Mouse (Mus musculus) retina, postnatal 1 day (tissue): ENCODE results near the gene Calr.

Experiments
- DNase-seq: peaks from one replicate; pipeline ENCODE4 v3.0.0-alpha.2; 2012

Calr gene

DNA sequence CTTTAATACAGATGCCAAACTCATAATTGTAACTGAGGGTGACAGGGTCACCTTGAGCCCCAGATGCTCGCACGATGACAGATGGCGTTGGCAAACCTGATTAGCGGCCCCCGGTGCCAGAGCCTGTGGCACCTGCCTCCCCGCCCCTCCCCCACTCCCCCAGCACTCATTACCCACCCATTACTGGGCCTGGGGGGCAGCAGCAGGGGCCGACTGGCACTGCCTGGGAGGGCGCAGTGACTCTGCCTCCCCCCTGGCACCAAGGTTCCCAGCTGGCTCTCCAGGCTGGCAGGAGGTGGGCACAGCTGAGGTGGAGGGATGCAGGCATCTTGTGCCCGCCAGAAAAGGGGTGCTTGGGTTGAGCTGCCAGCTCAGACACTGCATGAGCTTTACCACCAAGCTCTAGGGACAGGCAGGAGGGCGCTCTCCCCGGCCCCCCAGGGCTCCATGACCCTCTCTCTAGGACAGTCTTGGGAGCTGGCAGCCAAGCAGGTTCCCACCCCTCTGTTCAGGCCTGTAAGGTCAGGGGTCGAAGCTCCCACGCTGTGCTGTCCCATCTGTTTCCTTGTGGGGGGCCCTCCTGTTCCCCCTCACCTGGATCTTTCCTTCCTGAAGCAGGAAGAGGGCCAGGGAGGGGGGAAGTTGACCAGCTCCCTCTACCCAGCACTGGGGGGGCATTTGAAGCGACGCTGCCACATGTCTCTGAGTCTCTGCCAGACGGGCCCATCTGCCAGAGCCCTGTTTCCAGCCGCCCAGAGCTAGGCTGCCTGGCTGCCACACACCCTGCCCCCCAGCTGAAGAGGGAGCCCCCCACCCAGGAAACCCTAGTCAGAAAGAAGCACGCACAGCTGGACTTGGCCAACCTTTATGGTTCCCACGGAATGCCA lies 31.9 kb downstream of the Calr start:
- DNase-seq: peak; percentile 83

GRCm38 (mm10) chr8:84814240-84814554 lies 32.5 kb downstream of the Calr start:
- no peak for DNase-seq

DNA sequence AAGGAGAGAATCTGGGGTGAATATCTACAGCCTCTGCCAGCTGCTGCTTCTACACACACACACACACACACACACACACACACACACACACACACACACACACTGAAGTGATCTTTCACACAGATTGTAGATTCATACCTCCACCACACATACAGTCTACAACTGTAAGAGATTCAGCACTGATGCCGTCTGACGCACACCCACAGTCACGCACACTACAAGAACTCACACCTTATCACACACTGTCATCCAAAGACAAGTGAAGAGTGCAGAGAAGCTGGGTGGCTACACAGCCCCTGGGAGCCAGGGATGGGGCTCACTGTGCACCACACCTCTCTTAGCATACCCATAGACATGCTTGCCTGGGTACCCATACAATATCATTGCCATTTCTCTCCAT lies 32.9 kb downstream of the Calr start:
- no peak for DNase-seq

GRCm38 (mm10) chr8:84813059-84813458 lies 33.7 kb downstream of the Calr start:
- DNase-seq: peak; percentile 87

DNA sequence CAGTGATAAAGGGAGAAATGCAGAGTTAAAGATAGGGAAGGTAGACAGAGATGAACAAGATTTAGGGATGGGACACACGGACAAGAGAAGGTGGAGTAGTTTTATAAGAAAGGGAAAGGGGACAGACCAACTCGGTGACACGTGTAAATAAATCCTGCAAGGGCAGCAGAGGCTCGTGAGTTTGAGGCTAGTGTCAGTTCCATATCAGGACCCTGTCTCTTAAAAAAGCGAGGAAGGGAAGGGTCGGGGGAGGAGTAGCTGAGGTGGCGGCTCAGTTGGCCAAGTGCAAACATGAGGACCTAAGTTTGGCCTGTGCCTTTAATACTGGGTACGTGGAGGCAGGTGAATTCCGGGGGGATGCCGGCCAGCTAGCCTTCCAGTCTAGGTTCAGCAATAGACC lies 35.4 kb downstream of the Calr start:
- DNase-seq: no peak

DNA sequence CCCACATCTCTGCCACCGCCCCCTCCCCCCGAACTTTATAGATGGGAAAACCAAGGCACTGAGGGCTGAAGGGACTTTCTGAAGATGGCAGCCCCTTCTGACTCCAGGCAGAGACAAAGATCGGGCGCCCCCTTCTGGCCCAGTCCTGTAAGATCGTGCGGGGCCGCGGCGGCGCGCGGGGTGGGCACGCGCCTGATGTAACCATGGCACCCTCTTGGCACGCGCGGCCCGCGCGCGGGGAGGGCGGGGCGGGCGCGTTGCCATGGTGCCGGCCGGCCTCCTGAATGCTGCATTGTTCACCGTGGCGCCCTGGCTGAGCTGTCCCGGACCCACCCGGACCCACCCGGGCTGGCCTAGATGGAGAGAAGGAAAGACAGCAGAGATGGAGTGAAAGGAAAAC lies 35.8 kb downstream of the Calr start:
- DNase-seq: peak; percentile 96

DNA sequence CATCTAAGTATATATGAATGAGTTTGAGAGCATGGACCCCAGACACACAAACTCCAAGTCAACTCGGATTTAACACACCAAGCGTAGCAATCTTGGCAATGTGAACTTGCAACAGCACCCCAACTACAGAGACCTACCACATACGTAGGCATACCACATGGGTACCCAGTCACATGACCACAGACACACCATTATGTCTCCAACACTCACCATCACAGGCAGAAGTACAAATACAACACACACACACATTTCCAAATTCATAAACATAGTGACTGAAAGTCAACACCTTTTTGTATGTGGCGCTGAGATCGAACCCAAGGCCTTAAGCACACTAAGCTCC lies 36.8 kb downstream of the Calr start:
- no peak for DNase-seq

DNA sequence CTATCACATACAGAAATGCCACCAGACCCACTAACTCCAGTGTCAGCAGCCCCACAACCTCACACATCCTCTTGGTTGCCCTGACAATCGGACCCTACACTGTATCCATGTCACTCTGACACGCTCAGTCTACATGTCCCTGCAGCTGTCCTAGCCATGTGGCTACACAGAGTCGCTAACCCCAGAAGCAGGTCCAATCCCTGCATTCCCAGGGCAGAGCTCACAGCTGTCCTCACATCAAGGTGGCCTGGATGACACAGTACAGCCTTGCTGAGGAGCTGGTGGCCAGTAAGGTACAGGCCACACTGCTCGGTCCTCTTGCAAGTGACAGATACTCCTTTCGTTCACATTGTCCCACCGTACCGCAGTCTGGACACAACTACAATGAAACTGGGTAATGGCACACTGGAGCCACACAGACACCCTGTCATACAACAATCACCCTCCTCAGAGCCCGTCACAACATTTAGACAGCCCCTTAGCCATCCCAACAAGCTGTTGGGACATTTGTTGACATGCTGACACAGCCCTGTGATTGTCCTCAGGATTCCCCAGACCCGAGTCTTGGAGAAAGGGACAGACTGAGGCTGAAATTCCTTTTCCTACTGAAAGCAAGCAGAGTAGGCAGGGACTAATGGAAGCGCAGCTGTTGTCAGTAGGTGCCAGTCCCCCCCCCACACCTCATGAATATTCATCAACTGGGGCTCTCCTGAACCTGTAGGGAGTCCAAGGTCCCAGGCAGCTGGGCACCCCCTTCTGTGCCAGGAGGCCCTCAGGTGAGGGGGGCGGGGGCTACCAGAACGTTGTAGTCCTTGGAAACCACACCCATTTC lies 37.4 kb downstream of the Calr start:
- DNase-seq: no peak

DNA sequence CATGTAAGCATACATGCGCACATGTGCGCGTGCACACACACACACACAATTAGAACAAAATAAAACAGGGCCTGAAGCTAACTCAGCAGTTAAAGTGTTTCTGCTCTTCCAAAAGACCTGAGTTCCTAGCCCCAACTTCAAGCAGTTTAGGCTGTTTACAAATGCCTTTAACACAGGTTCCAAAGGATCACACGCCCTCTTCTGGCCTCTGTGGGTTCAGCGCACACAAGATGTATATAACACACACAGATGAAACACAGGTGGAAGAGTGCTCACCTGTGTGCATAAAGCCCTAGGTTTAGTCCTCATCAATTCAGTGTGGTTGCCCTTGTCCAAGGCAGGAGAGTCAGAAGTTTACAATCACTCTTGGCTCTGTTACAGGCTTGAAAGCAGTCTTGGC lies 40.7 kb downstream of the Calr start:
- no peak for DNase-seq

GRCm38 (mm10) chr8:84799999-84800831 lies 46.5 kb downstream of the Calr start, which contains the start of gene Nfix:
Gene Nfix, minus strand, starts transcription at chr8:84800344.
- DNase-seq: peak; percentile 81

- DNase-seq: peak; percentile 71
Observed at GRCm38 (mm10) chr8:84799136-84799931, 47.4 kb downstream of the Calr start.

DNA sequence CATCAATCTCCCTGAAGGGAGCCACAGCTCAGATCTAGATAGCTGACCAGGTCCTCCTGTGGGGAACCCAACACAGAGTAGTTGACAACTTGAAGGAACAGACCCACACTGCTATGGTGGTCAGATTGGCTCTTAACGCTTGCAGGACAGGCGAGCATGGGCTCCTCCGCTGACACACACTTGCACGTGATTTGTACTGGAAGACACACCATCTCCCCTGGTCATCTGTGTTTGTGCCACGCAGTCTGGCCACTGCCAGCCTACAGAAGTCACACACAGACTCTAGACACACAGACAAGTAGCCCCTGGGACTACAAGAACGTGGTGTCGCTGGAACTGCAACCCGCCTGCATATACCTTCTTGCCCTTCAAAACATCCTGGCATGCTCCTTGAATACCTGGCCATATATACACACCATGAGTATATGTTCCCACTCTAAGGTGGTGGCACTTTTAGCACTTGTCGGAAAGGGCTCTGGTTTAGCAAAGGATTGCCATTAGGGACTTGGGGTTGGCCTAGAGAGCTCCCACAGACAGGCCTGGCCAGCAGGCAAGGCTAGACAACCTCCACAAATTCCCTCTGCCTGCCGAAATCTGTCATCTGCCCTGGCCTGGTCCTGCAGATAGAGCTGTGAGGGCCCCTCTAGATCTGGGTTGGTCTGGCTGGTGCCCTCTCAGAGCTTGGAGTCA lies 48.1 kb downstream of the Calr start:
- no peak for DNase-seq

- DNase-seq: no peak
Observed at GRCm38 (mm10) chr8:84797971-84798370, 48.8 kb downstream of the Calr start.

DNA sequence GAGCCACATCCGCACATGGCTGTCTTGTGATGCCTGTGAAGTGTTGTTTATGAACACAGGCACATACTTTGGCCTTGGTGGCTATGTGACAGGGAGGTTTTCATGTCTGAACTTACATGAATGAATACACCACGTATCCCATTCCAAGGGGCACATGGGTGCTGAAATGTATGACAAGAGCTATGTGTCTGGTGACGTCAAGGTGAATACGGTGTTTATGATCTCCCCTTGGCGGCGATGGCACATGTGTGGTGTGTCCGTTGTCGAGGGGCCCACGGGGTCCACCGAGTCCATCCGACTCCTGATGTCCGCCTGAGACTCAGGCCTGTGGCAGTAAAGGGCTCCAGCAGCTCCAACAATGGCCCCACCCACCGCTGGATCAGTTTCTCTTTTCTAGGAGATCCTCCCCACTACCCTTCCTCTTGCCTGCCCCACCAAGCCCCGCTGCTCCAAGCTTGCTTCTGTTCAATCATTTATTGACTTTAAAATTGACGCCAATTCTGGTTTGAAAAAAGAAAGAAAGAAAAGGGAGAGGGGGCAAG lies 49.4 kb downstream of the Calr start:
- no peak for DNase-seq

- DNase-seq: no peak
Observed at GRCm38 (mm10) chr8:84794486-84794885, 52.2 kb downstream of the Calr start.

DNA sequence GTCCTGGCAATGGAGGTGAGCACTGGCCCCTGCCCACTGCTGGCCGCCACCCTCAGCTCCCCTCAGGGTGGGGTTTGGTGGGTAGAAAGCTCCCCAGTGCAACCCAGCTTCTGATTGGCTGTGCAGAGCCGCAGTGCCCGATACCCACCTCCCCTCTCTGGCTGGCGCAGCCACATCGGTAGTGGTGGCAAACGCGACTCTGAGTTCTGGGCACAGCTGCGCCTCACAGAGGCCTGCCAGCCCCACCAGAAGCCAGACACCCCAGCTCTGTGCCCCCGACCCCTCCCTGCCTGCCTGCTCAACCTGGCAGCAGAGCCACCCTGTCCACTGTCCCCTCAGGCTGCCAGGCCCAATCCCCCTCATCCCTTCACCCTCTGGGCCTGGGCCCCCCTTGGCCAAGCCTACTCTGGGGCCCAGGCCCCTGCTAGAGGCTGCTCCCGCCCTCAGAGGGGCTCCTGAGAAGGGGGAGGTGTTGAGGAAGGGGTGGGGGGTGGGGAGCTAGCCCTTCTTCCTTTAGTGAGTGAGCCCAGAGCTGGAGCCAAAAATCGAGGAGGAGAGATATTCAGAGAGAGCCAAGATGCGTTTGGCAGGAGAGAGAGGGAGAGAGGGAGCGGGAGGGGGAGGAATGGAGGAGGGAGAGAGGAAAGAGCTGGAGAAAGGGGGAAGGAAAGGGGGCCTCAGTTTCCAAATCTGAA lies 52.8 kb downstream of the Calr start:
- DNase-seq: no peak

DNA sequence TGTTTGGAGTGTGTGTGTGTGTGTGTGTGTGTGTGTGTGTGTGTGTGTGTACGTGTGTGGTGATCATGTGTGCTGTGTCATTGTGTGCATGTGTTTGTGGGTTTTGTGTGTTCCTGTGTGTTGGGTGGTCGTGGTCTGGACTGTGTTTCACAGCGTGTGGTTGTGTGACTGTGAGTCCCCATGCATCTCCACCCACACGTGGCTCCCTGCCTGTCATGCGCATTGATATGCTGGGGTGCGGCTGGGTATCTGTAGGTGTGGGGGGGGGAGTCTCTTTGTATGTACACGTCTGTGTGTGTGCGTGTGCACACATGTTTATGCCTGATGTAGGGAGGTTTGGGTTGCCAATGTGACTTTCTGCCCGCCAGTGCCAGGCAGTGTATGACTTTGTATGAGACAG lies 53.6 kb downstream of the Calr start:
- no peak for DNase-seq

DNA sequence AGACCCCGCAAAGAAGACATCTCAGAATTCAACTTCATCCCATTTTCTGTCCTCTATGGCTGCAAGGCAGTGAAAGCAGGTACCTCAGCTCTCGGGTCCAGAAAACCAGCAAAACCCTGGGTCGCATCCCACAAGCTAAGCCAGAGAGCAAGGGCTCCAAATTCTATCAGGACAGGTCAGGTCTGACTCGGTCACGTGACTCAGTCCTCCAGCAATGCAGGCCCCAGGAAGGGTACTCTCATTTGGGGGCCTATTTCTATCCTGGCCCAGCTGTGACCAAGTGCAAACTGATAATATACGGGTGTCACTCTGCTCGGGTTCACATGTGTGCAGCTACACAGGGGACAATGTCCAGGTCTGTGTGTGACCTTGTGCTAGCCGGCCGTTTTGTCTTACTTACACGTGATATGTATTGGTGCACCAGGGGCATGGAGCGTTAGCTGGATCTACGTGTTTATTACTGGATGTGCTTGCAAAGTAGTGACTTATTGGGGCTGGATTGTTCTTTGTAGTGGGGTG lies 54.2 kb downstream of the Calr start:
- no peak for DNase-seq
